Mouse (Mus musculus): ENCODE data around the gene Erich6. TPM values are rescaled to one million over a fixed set of nuclear protein-coding genes. Genes with fewer than 3 reads are reported as not detected.

Erich6 gene
- polyA plus RNA-seq, 1 experiment from 2014 or later, result not detected

- H3K4me3 ChIP-seq (replicated peaks), result no peak overlapping the region
- no peaks in the 10 kb centered on the region for H3K9me3 ChIP-seq (replicated peaks)
- no peak overlapping the region for H3K27ac ChIP-seq
- DNase-seq, result no peak
- peaks cover 10% of the 10 kb centered on the region; the same call in 1 of the 2 replicates for H3K36me3 ChIP-seq
- no peak overlapping the region for H3K9ac ChIP-seq
- whole genome bisulfite sequencing (ENCODE audit: insufficient replicate concordance), result 85% methylated on average over 5 of the region's 5 CpGs
- ATAC-seq (ENCODE audit: low read depth), result no peak
- H3K4me2 ChIP-seq, result no peak overlapping the region
- H3K27me3 ChIP-seq, result no peaks in the 10 kb centered on the region
- H3K4me1 ChIP-seq (replicated peaks), result peaks cover 27% of the 10 kb centered on the region
Observed at GRCm38 (mm10) chr3:58673295-58673694, 36.3 kb upstream of the Erich6 start.

- Histone ChIP-seq H3K4me3 (replicated peaks) (no peak overlapping the region), H3K36me3 (peaks cover 10% of the 10 kb centered on the region; the same call in 1 of the 2 replicates), H3K9me3 (replicated peaks) (no peaks in the 10 kb centered on the region), H3K27me3 (no peaks in the 10 kb centered on the region), H3K9ac (no peak overlapping the region), H3K27ac (no peak overlapping the region), H3K4me1 (replicated peaks) (peaks cover 23% of the 10 kb centered on the region), H3K4me2 (no peak overlapping the region)
- DNase-seq (no peak), ATAC-seq (ENCODE audit: low read depth) (no peak)
- 58% methylated on average over 4 of the region's 4 CpGs for WGBS (ENCODE audit: insufficient replicate concordance)
Observed at GRCm38 (mm10) chr3:58672481-58673183, 35.6 kb upstream of the Erich6 start.

- Histone ChIP-seq H3K4me1 (replicated peaks) (peaks cover 14% of the 10 kb centered on the region; the same call in 1 of the 2 replicates), H3K4me3 (replicated peaks) (no peak overlapping the region), H3K9ac (no peak overlapping the region), H3K27ac (no peak overlapping the region), H3K27me3 (no peaks in the 10 kb centered on the region), H3K36me3 (peaks cover 10% of the 10 kb centered on the region; the same call in 1 of the 2 replicates), H3K9me3 (replicated peaks) (no peaks in the 10 kb centered on the region), H3K4me2 (no peak overlapping the region)
- 35% methylated on average over 6 of the region's 6 CpGs for WGBS (ENCODE audit: insufficient replicate concordance)
- DNase-seq (no peak), ATAC-seq (ENCODE audit: low read depth) (no peak)
Observed at GRCm38 (mm10) chr3:58671616-58672250, 34.7 kb upstream of the Erich6 start.

GRCm38 (mm10) chr3:58663970-58664369 is 27.0 kb upstream of the Erich6 start:
- no peak overlapping the region for H3K27ac ChIP-seq
- no peaks in the 10 kb centered on the region for H3K4me1 ChIP-seq (replicated peaks)
- H3K9me3 ChIP-seq (replicated peaks), result 0 out of 2 replicates have a peak, but pooled peaks cover 7% of the 10 kb centered on the region
- 68% methylated on average over 7 of the region's 7 CpGs for WGBS (ENCODE audit: insufficient replicate concordance)
- no peak overlapping the region for H3K4me3 ChIP-seq (replicated peaks)
- DNase-seq, result no peak
- H3K36me3 ChIP-seq, result no peaks in the 10 kb centered on the region
- H3K4me2 ChIP-seq, result no peak overlapping the region
- ATAC-seq (ENCODE audit: low read depth), result no peak
- H3K27me3 ChIP-seq, result no peaks in the 10 kb centered on the region
- no peak overlapping the region for H3K9ac ChIP-seq

GRCm38 (mm10) chr3:58660636-58661035 is 23.6 kb upstream of the Erich6 start:
- no peaks in the 10 kb centered on the region for H3K27me3 ChIP-seq
- DNase-seq (no peak), ATAC-seq (ENCODE audit: low read depth) (no peak)
- WGBS (ENCODE audit: insufficient replicate concordance), result 69% methylated on average over 4 of the region's 4 CpGs
- no peak overlapping the region for H3K9ac ChIP-seq
- H3K36me3 ChIP-seq, result no peaks in the 10 kb centered on the region
- H3K4me1 ChIP-seq (replicated peaks), result no peaks in the 10 kb centered on the region; the same call in 1 of the 2 replicates
- H3K9me3 ChIP-seq (replicated peaks), result 0 out of 2 replicates have a peak, but pooled peaks cover under 1% of the 10 kb centered on the region
- H3K4me3 ChIP-seq (replicated peaks), result no peak overlapping the region
- H3K27ac ChIP-seq, result no peak overlapping the region
- H3K4me2 ChIP-seq, result no peak overlapping the region

- peak; percentile 6 for DNase-seq
- Histone ChIP-seq H3K36me3 (no peaks in the 10 kb centered on the region), H3K4me3 (replicated peaks) (no peak overlapping the region), H3K9me3 (replicated peaks) (no peaks in the 10 kb centered on the region), H3K4me2 (no peak overlapping the region), H3K4me1 (replicated peaks) (peaks cover 3% of the 10 kb centered on the region; the same call in 1 of the 2 replicates), H3K27ac (no peak overlapping the region), H3K27me3 (no peaks in the 10 kb centered on the region), H3K9ac (no peak overlapping the region)
- no peak for ATAC-seq (ENCODE audit: low read depth)
- 9% methylated on average over 2 of the region's 2 CpGs for WGBS (ENCODE audit: insufficient replicate concordance)
Observed at GRCm38 (mm10) chr3:58657356-58657755, 20.3 kb upstream of the Erich6 start.

GRCm38 (mm10) chr3:58655362-58656130 is 18.5 kb upstream of the Erich6 start:
- H3K27ac ChIP-seq, result no peak overlapping the region
- no peak overlapping the region for H3K4me3 ChIP-seq (replicated peaks)
- H3K4me1 ChIP-seq (replicated peaks), result peaks cover 3% of the 10 kb centered on the region; the same call in 1 of the 2 replicates
- no peak overlapping the region for H3K9ac ChIP-seq
- 0 out of 2 replicates have a peak overlapping the region, but pooled peaks have one; percentile 8 for H3K4me2 ChIP-seq
- no peaks in the 10 kb centered on the region for H3K27me3 ChIP-seq
- H3K36me3 ChIP-seq, result no peaks in the 10 kb centered on the region
- 50% methylated on average over 17 of the region's 17 CpGs for WGBS (ENCODE audit: insufficient replicate concordance)
- H3K9me3 ChIP-seq (replicated peaks), result no peaks in the 10 kb centered on the region
- ATAC-seq (ENCODE audit: low read depth) (no peak), DNase-seq (peak; percentile 24)

GRCm38 (mm10) chr3:58653907-58654306 is 16.9 kb upstream of the Erich6 start:
- no peaks in the 10 kb centered on the region for H3K27me3 ChIP-seq
- WGBS (ENCODE audit: insufficient replicate concordance), result 38% methylated on average over 5 of the region's 5 CpGs
- no peak overlapping the region for H3K4me2 ChIP-seq
- no peak overlapping the region for H3K27ac ChIP-seq
- DNase-seq (no peak), ATAC-seq (ENCODE audit: low read depth) (no peak)
- no peaks in the 10 kb centered on the region for H3K36me3 ChIP-seq
- H3K4me1 ChIP-seq (replicated peaks), result peaks cover 6% of the 10 kb centered on the region; the same call in 1 of the 2 replicates
- H3K9ac ChIP-seq, result no peak overlapping the region
- H3K9me3 ChIP-seq (replicated peaks), result no peaks in the 10 kb centered on the region
- no peak overlapping the region for H3K4me3 ChIP-seq (replicated peaks)

- H3K4me2 ChIP-seq, result no peak overlapping the region
- H3K4me3 ChIP-seq (replicated peaks), result no peak overlapping the region
- no peak for DNase-seq
- no peaks in the 10 kb centered on the region for H3K36me3 ChIP-seq
- peak; percentile 53; the same call in 1 of the 2 replicates for ATAC-seq (ENCODE audit: low read depth)
- H3K27ac ChIP-seq, result no peak overlapping the region
- no peaks in the 10 kb centered on the region for H3K27me3 ChIP-seq
- WGBS (ENCODE audit: insufficient replicate concordance), result 19% methylated on average over 4 of the region's 4 CpGs
- peaks cover 3% of the 10 kb centered on the region; the same call in 1 of the 2 replicates for H3K4me1 ChIP-seq (replicated peaks)
- H3K9ac ChIP-seq, result no peak overlapping the region
- H3K9me3 ChIP-seq (replicated peaks), result no peaks in the 10 kb centered on the region
Observed at GRCm38 (mm10) chr3:58650328-58650727, 13.3 kb upstream of the Erich6 start.

GRCm38 (mm10) chr3:58647179-58647578 is 10.2 kb upstream of the Erich6 start:
- Histone ChIP-seq H3K27ac (no peak overlapping the region), H3K4me2 (no peak overlapping the region), H3K9me3 (replicated peaks) (no peaks in the 10 kb centered on the region), H3K4me1 (replicated peaks) (peaks cover 3% of the 10 kb centered on the region; the same call in 1 of the 2 replicates), H3K9ac (no peak overlapping the region), H3K4me3 (replicated peaks) (no peak overlapping the region), H3K27me3 (no peaks in the 10 kb centered on the region), H3K36me3 (no peaks in the 10 kb centered on the region)
- ATAC-seq (ENCODE audit: low read depth), result no peak
- 46% methylated on average over 2 of the region's 2 CpGs for WGBS (ENCODE audit: insufficient replicate concordance)
- DNase-seq, result no peak

GRCm38 (mm10) chr3:58646180-58646579 is 9.2 kb upstream of the Erich6 start:
- 50% methylated on average over 4 of the region's 4 CpGs for WGBS (ENCODE audit: insufficient replicate concordance)

More at GRCm38 (mm10) chr3:58646180-58646579, 9.2 kb upstream of the Erich6 start:
- Histone ChIP-seq H3K4me1 (replicated peaks) (peaks cover 3% of the 10 kb centered on the region; the same call in 1 of the 2 replicates), H3K4me3 (replicated peaks) (no peak overlapping the region), H3K4me2 (no peak overlapping the region), H3K27ac (no peak overlapping the region), H3K9ac (no peak overlapping the region), H3K27me3 (no peaks in the 10 kb centered on the region), H3K36me3 (no peaks in the 10 kb centered on the region), H3K9me3 (replicated peaks) (no peaks in the 10 kb centered on the region)
- ATAC-seq (ENCODE audit: low read depth) (no peak), DNase-seq (no peak)

All from liver, embryonic 13.5 days (tissue).